Mouse (Mus musculus) right cerebral cortex, adult 18-20 months (tissue): Measurements from ENCODE around the gene Olfr713.
A peak's percentile ranks its signal among the peaks of the same experiment; 100 is the strongest.

Source experiments
- DNase-seq: peaks from one replicate; pipeline ENCODE4 v3.0.0; 2022; ENCODE audit warnings: mixed read lengths

Gene Olfr713

DNA sequence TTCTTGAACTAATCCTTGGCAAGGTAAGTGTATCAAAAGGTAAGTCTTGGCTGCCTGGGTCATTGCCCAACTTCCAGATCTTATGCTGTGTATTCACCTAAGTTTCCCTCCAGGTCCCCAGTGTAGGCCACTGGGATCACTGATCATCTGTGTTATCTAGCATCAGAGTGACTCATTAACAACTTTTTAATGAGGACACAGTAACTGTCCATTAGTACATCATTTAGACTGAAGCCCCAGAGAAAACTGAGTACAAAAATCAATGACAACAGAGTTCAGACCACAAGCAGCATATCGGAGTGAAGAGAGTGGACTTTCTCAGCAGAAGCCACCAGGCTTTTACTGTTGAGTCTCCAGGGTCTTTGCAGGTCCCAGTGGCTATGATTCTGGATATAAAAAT is at the start of gene Olfr713:
Gene Olfr713, plus strand, starts transcription at position 301 of the 400 bp plus-strand sequence.
- DNase-seq: no peak

DNA sequence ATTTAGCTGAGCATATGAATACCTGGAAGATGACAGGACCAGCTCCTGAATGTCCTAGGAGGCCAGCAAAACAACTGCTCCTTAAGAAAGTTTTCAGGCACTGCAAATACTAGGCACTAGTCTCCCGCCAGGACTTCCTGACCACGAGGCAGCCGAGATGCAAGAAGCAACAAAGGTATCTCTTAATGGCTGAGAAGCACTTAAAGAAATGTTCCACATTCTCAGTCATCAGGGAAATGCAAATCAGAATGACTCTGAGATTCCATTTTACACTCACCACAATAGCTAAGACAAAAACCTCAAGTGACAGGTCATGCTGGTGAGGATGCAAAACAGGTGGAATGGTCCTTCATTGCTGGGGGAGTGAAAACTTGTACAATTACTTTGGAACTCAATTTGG is 45.7 kb upstream of the Olfr713 start:
- DNase-seq: no peak

DNA sequence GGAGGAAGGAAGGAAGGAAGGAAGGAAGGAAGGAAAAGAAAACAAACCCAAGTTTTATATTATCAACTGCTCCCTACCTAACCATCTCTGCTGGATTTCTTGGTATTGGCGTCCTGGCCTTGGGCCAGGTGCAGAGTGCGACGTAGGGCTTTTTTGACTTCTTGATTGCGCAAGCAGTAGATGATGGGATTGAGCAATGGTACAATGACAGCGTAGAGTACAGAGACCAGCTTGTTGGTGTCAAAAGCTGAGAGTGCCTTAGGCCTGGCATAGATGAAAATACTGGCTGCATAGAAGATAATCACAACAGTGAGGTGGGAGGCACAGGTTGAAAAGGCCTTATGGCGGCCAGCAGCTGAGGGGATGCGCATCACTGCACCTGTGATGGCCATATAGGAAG is 30.2 kb upstream of the Olfr713 start:
- DNase-seq: no peak

DNA sequence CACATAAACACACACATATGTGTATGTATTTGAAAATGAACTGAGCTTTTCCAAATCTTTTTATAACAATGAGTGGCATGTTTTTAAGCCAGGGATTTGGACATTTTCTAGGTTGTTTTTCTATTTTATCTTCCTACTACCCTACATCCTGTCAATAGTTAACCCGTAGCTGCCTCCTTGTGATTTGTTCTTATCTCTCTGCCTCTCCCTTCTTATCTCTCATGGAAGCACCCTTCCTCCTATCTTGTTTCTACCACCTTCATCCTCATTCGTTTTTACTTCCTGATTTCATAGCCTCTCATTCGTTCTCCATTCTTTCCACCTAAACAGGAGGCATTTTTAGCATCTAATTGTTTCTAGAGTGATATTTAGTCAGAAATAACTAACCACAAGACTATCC is 26.8 kb upstream of the Olfr713 start:
- no peak for DNase-seq

DNA sequence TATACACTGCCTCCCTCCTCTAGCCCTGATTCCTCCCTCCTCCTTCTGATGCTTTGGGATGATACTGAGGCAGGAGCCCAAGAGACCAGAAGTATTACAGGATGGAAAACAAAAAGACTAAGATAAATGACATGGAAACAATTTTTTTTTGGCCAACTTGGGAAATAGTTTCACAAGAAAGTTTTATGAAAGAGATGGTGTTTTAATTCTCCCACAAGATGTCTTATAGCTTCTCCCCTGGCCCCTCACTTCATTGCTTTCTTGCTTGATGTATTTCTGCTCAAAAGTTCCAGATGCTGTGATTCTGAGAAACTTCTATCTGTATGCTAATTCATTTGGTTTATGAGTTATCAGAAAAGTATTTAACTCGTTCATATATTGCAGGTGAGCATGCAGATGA is 25.0 kb upstream of the Olfr713 start, which contains the start of gene Olfr2:
Gene Olfr2, minus strand, starts transcription at position 101 of the 400 bp plus-strand sequence.
- no peak for DNase-seq

DNA sequence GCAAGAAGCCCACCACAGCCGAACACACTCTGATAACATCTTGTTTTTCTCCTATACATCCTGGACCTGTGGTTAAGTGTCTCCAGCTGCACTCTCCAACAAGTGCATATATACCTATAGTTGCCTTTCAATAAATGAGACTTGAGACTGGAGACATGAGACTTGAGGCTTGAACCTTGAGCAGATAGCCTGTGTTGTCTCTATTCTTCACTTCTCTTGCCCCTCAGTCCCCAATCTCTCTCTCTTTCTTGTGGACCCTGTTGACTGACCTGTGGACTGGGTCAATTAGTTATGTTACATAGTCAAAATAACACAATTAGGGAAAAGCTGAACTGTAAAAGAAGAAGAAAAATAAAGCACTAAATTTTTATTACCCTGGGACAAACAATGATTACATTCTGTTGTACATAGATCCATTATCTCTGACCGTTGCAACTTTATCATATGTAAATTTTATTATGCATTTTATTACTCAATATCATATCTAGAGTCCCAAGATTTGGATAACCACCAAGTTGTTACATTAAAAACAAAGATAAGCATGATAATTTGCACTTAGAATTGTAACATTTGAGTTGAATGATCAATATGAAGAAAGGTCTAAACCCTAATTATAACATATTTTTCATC is 9.1 kb downstream of the Olfr713 start:
- DNase-seq: no peak

DNA sequence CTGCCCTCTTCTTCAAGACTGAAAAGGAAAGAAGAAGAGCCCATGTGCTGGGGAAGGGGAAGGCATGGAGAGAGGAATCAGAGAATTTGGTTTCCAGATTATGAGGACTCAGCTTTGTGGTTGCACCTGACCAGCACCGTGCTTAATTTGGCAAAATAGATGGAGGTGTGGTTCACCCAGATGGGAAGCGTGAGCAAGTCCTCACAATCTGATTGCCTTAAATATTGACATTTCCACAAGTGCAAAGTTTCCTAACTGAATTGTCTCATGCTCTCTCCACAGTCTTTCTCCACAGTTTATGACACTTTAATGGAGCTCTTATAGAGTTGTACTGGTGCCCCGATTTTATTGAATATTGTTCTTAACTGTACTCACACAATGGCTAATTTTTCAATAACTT is 12.2 kb downstream of the Olfr713 start:
- DNase-seq: no peak

DNA sequence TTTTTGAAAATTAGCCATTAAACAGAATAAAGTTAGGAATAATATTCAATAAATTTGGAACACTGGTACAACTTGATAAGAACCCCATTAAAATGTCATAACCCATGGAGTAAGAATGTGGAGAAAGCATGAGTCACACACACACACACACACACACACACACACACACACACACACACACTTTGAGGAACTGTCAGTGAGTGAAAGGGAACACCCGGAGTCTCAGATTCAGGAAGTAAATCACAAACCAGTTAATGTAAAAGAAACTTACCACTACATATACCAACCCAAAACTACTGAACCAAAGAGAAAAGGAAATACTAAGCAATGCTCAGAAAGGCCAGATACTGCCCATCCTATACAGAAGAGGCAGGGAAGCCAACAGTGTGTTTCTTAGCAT is 13.4 kb downstream of the Olfr713 start:
- DNase-seq: no peak

DNA sequence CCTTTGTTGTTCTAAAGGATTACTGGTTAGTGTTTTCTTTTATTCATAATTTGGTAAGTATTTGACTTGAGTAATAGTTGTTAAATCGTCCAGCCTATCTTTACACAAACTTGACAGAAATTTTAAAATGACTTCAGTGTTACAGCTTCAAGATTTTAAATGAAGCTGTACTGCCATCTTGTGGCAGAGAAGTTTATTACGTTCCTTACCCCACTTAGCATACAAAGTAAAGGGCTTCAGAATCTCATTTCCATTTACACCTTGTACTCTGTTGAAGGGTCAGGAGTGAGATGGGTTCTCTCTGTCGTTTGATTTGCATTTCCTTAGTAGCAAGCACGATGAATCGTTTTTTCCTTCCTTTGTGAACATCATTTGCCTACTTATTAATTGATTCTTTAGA is 14.9 kb downstream of the Olfr713 start:
- peak; percentile 8 for DNase-seq

DNA sequence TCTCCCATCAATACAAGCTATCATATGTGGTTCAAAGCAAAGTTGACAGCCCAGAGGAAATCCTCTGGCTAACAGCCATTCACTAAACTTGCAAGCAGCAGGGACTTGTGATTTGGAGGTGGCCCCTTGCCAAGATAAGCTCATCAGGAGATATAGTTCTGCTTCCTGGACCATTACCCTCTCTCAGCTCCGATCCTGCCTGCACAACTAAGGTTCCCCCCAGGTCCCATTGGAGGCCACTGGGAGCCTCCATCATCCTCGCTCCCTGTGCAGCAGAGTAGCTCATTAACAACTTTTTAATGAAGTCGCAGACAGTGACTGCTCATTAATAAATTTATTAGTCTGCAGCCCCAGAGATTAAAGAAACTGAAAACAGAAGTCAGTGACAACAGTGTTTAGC is 16.6 kb downstream of the Olfr713 start:
- no peak for DNase-seq

DNA sequence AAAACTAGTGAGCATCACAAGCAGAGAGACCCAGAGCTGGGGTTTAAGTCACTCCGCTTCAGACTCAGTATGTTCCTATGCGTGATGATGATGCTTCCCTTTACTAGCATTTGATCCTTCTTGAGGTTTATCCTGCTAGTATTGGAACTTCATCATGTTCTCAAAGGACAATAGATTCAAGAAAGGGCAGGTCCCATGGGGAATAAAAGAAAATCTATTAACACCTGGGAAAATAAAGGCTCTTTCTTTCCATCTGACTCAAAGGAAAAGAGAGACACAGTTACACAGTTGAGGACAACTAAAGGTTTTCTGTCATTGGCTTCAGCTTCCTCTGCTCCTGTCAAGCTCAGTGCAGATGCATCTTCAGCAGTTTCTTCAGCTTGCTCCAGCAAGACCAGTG is 39.7 kb downstream of the Olfr713 start, which contains the start of gene Olfr714:
Gene Olfr714, plus strand, starts transcription at position 301 of the 400 bp plus-strand sequence.
- no peak for DNase-seq
